Mouse (Mus musculus) heart, adult 2 months (tissue): ENCODE results near the gene Myom1.

ENCODE experiments used
- CTCF ChIP-seq: fragments of 200-600 bp; IDR thresholded peaks from 2 replicates; pipeline ENCODE4 v1.8.1; 2022; ENCODE audit warnings: antibody characterized with exemption, mild to moderate bottlenecking, moderate library complexity
- POLR2A ChIP-seq: fragments of 200-500 bp; IDR thresholded peaks from 2 replicates; pipeline ENCODE4 v1.6.1; 2011; ENCODE audit warnings: mild to moderate bottlenecking, low read depth, low read length, control low read depth; ENCODE audit not compliant: insufficient read depth

GRCm38 (mm10) chr17:70991706-70992625 is 10.5 kb upstream of the Myom1 start:
- TF ChIP-seq CTCF, result peak; percentile 56
- no peak for TF ChIP-seq POLR2A
